ENCODE assay signal across 8 mouse cellular contexts in the genomic region with DNA sequence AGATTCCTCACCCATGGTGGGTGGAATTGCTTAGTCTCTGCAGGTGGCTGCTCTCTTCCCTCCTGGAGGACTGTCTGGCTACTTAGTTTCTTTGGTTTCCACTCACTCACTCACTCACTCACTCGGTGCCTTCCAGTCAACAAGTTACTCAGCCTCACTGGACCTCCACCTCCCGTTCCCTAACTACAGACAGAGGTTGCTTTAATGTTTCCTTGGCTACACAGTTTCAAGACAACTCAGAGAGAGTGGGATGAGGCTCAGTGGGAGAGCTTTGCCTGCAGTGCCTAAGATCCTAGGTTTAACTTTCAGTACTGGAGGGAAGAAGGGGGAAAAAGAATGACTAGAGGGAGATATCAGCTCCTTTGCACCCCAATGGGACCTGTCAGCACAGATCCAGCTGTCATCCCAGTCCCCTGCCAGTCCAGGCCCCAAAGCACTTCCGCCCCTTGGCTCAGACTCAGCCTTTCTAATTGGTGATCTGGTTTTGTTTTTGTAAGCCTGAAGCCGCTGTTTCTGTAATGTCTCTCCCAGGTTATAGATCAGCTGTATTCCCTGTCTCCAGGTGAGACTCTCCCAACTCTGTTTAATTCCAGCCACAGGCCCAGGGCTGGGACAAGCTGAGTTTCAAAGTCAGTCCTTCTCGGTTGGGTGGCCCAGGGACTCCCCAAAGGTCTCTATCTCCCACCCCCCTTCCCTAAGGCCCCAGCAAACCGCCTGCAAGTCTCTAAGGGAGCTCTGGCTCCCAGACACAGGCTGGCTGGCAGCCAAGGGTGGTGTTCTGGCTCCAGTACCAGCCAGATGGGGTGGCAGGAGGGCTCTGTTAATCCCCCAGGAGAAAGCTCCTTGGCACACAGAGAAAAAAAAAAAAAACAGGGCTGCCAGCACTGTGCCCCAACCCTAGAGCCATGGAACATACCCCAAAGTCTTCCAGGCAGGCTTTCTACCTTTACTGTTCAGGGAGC.
DNase-seq lines count a peak whose midpoint lies in the region; ATAC-seq and TF ChIP-seq lines count a peak whose summit lies in the region.

No protein-coding gene starts in this region.

- peaks cover 63% of the 10 kb centered on the region for H3K4me1 ChIP-seq in embryonic facial prominence, embryonic 13.5 days
- H3K4me1 ChIP-seq in heart, embryonic 15.5 days (replicated peaks) = peaks cover 47% of the 10 kb centered on the region
- peaks cover 16% of the 10 kb centered on the region for H3K4me1 ChIP-seq in kidney, postnatal 0 days (replicated peaks; ENCODE audit: insufficient read depth, low read length)

- peak overlapping the region; percentile 94 for H3K27ac ChIP-seq in embryonic facial prominence, embryonic 13.5 days
- H3K27ac ChIP-seq in heart, embryonic 15.5 days = peak overlapping the region; percentile 84
- H3K27ac ChIP-seq in kidney, postnatal 0 days = peak overlapping the region; percentile 62; the same call in 1 of the 2 replicates

- ATAC-seq in embryonic facial prominence, embryonic 13.5 days (ENCODE audit: insufficient number of reproducible peaks, insufficient read depth, low FRiP score, low TSS enrichment, low read depth) = 0 out of 2 replicates have a peak, but pooled peaks have one; percentile 60
- ATAC-seq in heart, embryonic 15.5 days (replicated peaks; ENCODE audit: insufficient number of reproducible peaks, insufficient read depth, low FRiP score, low read depth) = peak; percentile 50
- no peak; the same call in 1 of the 2 replicates for ATAC-seq in kidney, postnatal 0 days (replicated peaks; ENCODE audit: low FRiP score, low read depth)
- no peak for ATAC-seq in monocyte, adult 5-6 weeks (replicated peaks; ENCODE audit: insufficient number of reproducible peaks, low FRiP score, low TSS enrichment, poor library complexity, severe bottlenecking)

- peak; percentile 24 for DNase-seq in gastrocnemius, adult 18-20 months (ENCODE audit: low spot score)
- DNase-seq in gastrocnemius, adult 8-10 months (ENCODE audit: low spot score in 2 of 2) = no peak
- DNase-seq in kidney, postnatal 0 days (ENCODE audit: low spot score) = no peak
- peak; percentile 29 to 47 for DNase-seq in lung, postnatal 4 days
- no peak for DNase-seq in thymus, postnatal 25 days

- H3K4me3 ChIP-seq in embryonic facial prominence, embryonic 13.5 days = no peak overlapping the region
- no peak overlapping the region for H3K4me3 ChIP-seq in heart, embryonic 15.5 days
- no peak overlapping the region for H3K4me3 ChIP-seq in kidney, postnatal 0 days (replicated peaks; ENCODE audit: low read depth, low read length)

- peak overlapping the region; percentile 49; the same call in 1 of the 2 replicates for H3K9ac ChIP-seq in embryonic facial prominence, embryonic 13.5 days
- H3K9ac ChIP-seq in heart, embryonic 15.5 days = no peak overlapping the region
- H3K9ac ChIP-seq in kidney, postnatal 0 days (ENCODE audit: low read depth, low read length) = no peak overlapping the region

- 9% methylated on average over 6 of the region's 6 CpGs for WGBS in embryonic facial prominence, embryonic 13.5 days
- 16% methylated on average over 6 of the region's 6 CpGs for WGBS in heart, embryonic 15.5 days
- whole genome bisulfite sequencing in kidney, postnatal 0 days = 34% methylated on average over 6 of the region's 6 CpGs

- TF ChIP-seq CTCF in kidney, postnatal 0 days (IDR thresholded peaks at IDR 0.05; ENCODE audit: low read depth) = no peak

- H3K9me3 ChIP-seq in embryonic facial prominence, embryonic 13.5 days = no peaks in the 10 kb centered on the region
- no peaks in the 10 kb centered on the region for H3K9me3 ChIP-seq in heart, embryonic 15.5 days (replicated peaks)
- H3K9me3 ChIP-seq in kidney, postnatal 0 days (replicated peaks; ENCODE audit: low read length) = no peaks in the 10 kb centered on the region

- no peaks in the 10 kb centered on the region for H3K27me3 ChIP-seq in embryonic facial prominence, embryonic 13.5 days
- no peaks in the 10 kb centered on the region for H3K27me3 ChIP-seq in heart, embryonic 15.5 days
- H3K27me3 ChIP-seq in kidney, postnatal 0 days (ENCODE audit: insufficient read depth, low read length) = no peaks in the 10 kb centered on the region

- peak overlapping the region; percentile 37 for H3K4me2 ChIP-seq in embryonic facial prominence, embryonic 13.5 days
- peak overlapping the region; percentile 10; the same call in 1 of the 2 replicates for H3K4me2 ChIP-seq in heart, embryonic 15.5 days
- H3K4me2 ChIP-seq in kidney, postnatal 0 days (ENCODE audit: low read length) = no peak overlapping the region

- no peaks in the 10 kb centered on the region for H3K36me3 ChIP-seq in embryonic facial prominence, embryonic 13.5 days
- H3K36me3 ChIP-seq in heart, embryonic 15.5 days = no peaks in the 10 kb centered on the region
- H3K36me3 ChIP-seq in kidney, postnatal 0 days (ENCODE audit: insufficient read depth, low read length) = no peaks in the 10 kb centered on the region

Comparison
In these comparisons a context has a peak if more than half of its experiments do, and no peak if none do; other contexts are left out.
1. DNase-seq: peak in gastrocnemius, adult 18-20 months (single experiment) and lung, postnatal 4 days (2 of 2); none in gastrocnemius, adult 8-10 months (0 of 2), kidney, postnatal 0 days (single experiment) and thymus, postnatal 25 days (single experiment).
2. ATAC-seq: peak in embryonic facial prominence, embryonic 13.5 days (single experiment) and heart, embryonic 15.5 days (single experiment); none in kidney, postnatal 0 days (single experiment) and monocyte, adult 5-6 weeks (single experiment).
3. Peak in every context shown above with its lines, with median percentiles within 50 percentile points of each other: H3K27ac ChIP-seq.